Mouse (Mus musculus) hindbrain, embryonic 13.5 days (tissue): ENCODE data around the gene Rps9. TPM values are rescaled to one million over a fixed set of nuclear protein-coding genes. Genes with fewer than 3 reads are reported as not detected.
"Not testable (repeated sequence)": the region's sequence is repeated elsewhere in the genome, so short reads cannot be mapped to it uniquely, and the experiment has no call there.

Experiments used
- ATAC-seq: fragments of 200-750 bp; cut with Nextera tagmentation; 2 replicates; pipeline ENCODE4 v1.8.0; 2017; ENCODE audit warnings: moderate TSS enrichment; ENCODE audit not compliant: low FRiP score
- H3K27ac ChIP-seq: fragments of 300-500 bp; sonication (generic); 2 replicates; pipeline ENCODE4 v1.5.1; 2015; ENCODE audit warnings: inconsistent platforms, mild to moderate bottlenecking, moderate library complexity
- H3K27me3 ChIP-seq: fragments of 300-500 bp; sonication (generic); 2 replicates; pipeline ENCODE4 v1.6.1; 2015; ENCODE audit warnings: mild to moderate bottlenecking, inconsistent platforms
- H3K36me3 ChIP-seq: fragments of 300-500 bp; sonication (generic); 2 replicates; pipeline ENCODE4 v1.6.1; 2015; ENCODE audit warnings: mild to moderate bottlenecking, inconsistent platforms
- H3K4me1 ChIP-seq: fragments of 300-500 bp; sonication (generic); replicated peaks from 2 replicates; pipeline ENCODE4 v1.6.1; 2015; ENCODE audit warnings: inconsistent platforms
- H3K4me2 ChIP-seq: fragments of 300-500 bp; sonication (generic); 2 replicates; pipeline ENCODE4 v1.6.1; 2015; ENCODE audit warnings: inconsistent platforms, mild to moderate bottlenecking, moderate library complexity
- H3K4me3 ChIP-seq: fragments of 300-500 bp; sonication (generic); 2 replicates; pipeline ENCODE4 v1.5.1; 2015; ENCODE audit warnings: mild to moderate bottlenecking, inconsistent platforms
- H3K9ac ChIP-seq: fragments of 300-500 bp; sonication (generic); 2 replicates; pipeline ENCODE4 v1.6.1; 2015; ENCODE audit warnings: mild to moderate bottlenecking, inconsistent platforms
- H3K9me3 ChIP-seq: fragments of 300-500 bp; sonication (generic); 2 replicates; pipeline ENCODE4 v1.6.1; 2016; ENCODE audit warnings: inconsistent platforms
- WGBS: fragments of 180-500 bp; shearing (Covaris S2); methylation state at CpG from one replicate; pipeline ENCODE4 v1.1.7; 2015; 5-methylcytosine and 5-hydroxymethylcytosine counted together
- polyA plus RNA-seq: library from polyadenylated mRNA; unstranded; fragments of >200 nt; fragmentation: Nextera tagmentation; extraction: Ambion mirVana; gene quantifications from 2 replicates; pipeline ENCODE4 v1.2.1, GENCODE M21; 2015

Rps9 gene
- polyA plus RNA-seq, 1 experiment from 2014 or later: 980 TPM

GRCm38 (mm10) chr7:3705461-3705860, 1.7 kb downstream of the Rps9 start:
- ATAC-seq, H3K27ac ChIP-seq, H3K27me3 ChIP-seq: not testable (repeated sequence)

GRCm38 (mm10) chr7:3705911-3706310, 2.1 kb downstream of the Rps9 start:
- no peaks in the 10 kb centered on the region for H3K27me3 ChIP-seq
- no peak overlapping the region for H3K27ac ChIP-seq
- no peak for ATAC-seq
- peak overlapping the region; percentile 84 for H3K4me2 ChIP-seq
- peaks cover 22% of the 10 kb centered on the region for H3K4me1 ChIP-seq
- H3K4me3 ChIP-seq: peak overlapping the region; percentile 67
- peaks cover 27% of the 10 kb centered on the region for H3K36me3 ChIP-seq
- WGBS: 44% methylated on average over 6 of the region's 6 CpGs
- H3K9me3 ChIP-seq: no peaks in the 10 kb centered on the region
- H3K9ac ChIP-seq: peak overlapping the region; percentile 82

More at GRCm38 (mm10) chr7:3705461-3705860, 1.7 kb downstream of the Rps9 start:
- not testable (repeated sequence) for H3K9me3 ChIP-seq
- Histone ChIP-seq H3K4me2 (peak overlapping the region; percentile 84), H3K4me1 (peaks cover 22% of the 10 kb centered on the region), H3K9ac (peak overlapping the region; percentile 82), H3K4me3 (peak overlapping the region; percentile 67), H3K36me3 (peaks cover 32% of the 10 kb centered on the region)
- 4% methylated on average over 7 of the region's 7 CpGs for WGBS

GRCm38 (mm10) chr7:3706343-3706934, 2.6 kb downstream of the Rps9 start:
- Histone ChIP-seq H3K4me3 (peak overlapping the region; percentile 67), H3K9ac (peak overlapping the region; percentile 82)
- ATAC-seq: no peak

GRCm38 (mm10) chr7:3707027-3707426, 3.2 kb downstream of the Rps9 start:
- peaks cover 21% of the 10 kb centered on the region for H3K36me3 ChIP-seq
- no peak for ATAC-seq
- H3K4me2 ChIP-seq: peak overlapping the region; percentile 84; the same call in 1 of the 2 replicates
- H3K9ac ChIP-seq: peak overlapping the region; percentile 82; the same call in 1 of the 2 replicates
- H3K9me3 ChIP-seq: no peaks in the 10 kb centered on the region
- peaks cover 22% of the 10 kb centered on the region for H3K4me1 ChIP-seq
- no peak overlapping the region for H3K27ac ChIP-seq
- WGBS: 71% methylated on average over 4 of the region's 4 CpGs
- peak overlapping the region; percentile 67; the same call in 1 of the 2 replicates for H3K4me3 ChIP-seq
- H3K27me3 ChIP-seq: no peaks in the 10 kb centered on the region

More at GRCm38 (mm10) chr7:3706343-3706934, 2.6 kb downstream of the Rps9 start:
- H3K4me2 ChIP-seq: peak overlapping the region; percentile 84
- H3K27ac ChIP-seq: no peak overlapping the region
- WGBS: 57% methylated on average over 11 of the region's 11 CpGs
- H3K36me3 ChIP-seq: peaks cover 22% of the 10 kb centered on the region
- no peaks in the 10 kb centered on the region for H3K27me3 ChIP-seq
- H3K4me1 ChIP-seq: peaks cover 22% of the 10 kb centered on the region
- no peaks in the 10 kb centered on the region for H3K9me3 ChIP-seq

- H3K4me1 ChIP-seq: peaks cover 22% of the 10 kb centered on the region
- peaks cover 21% of the 10 kb centered on the region for H3K36me3 ChIP-seq
- H3K4me3 ChIP-seq: no peak overlapping the region
- no peaks in the 10 kb centered on the region for H3K9me3 ChIP-seq
- H3K4me2 ChIP-seq: no peak overlapping the region
- 25% methylated on average over 7 of the region's 7 CpGs for WGBS
- no peak overlapping the region for H3K27ac ChIP-seq
- no peaks in the 10 kb centered on the region for H3K27me3 ChIP-seq
- no peak overlapping the region for H3K9ac ChIP-seq
- no peak for ATAC-seq
Observed at GRCm38 (mm10) chr7:3707568-3708413, 4.0 kb downstream of the Rps9 start.

- H3K27ac ChIP-seq, H3K4me3 ChIP-seq, H3K4me2 ChIP-seq, ATAC-seq, H3K9me3 ChIP-seq, H3K27me3 ChIP-seq, H3K9ac ChIP-seq: not testable (repeated sequence)
- peaks cover 22% of the 10 kb centered on the region for H3K4me1 ChIP-seq
- peaks cover 21% of the 10 kb centered on the region for H3K36me3 ChIP-seq
- WGBS: 35% methylated on average over 5 of the region's 5 CpGs
Observed at GRCm38 (mm10) chr7:3708447-3708980, 4.7 kb downstream of the Rps9 start.

GRCm38 (mm10) chr7:3709000-3709399, 5.2 kb downstream of the Rps9 start:
- Histone ChIP-seq H3K27ac (no peak overlapping the region), H3K27me3 (no peaks in the 10 kb centered on the region), H3K4me2 (no peak overlapping the region), H3K36me3 (peaks cover 21% of the 10 kb centered on the region), H3K4me1 (peaks cover 22% of the 10 kb centered on the region), H3K9ac (no peak overlapping the region), H3K9me3 (no peaks in the 10 kb centered on the region), H3K4me3 (no peak overlapping the region)
- no peak for ATAC-seq
- WGBS: 79% methylated on average over 1 of the region's 1 CpGs

GRCm38 (mm10) chr7:3712264-3712942, 8.6 kb downstream of the Rps9 start:
- Histone ChIP-seq H3K4me2 (no peak overlapping the region), H3K27me3 (no peaks in the 10 kb centered on the region), H3K36me3 (peaks cover 3% of the 10 kb centered on the region; the same call in 1 of the 2 replicates), H3K27ac (no peak overlapping the region), H3K9ac (no peak overlapping the region), H3K4me1 (no peaks in the 10 kb centered on the region), H3K9me3 (no peaks in the 10 kb centered on the region), H3K4me3 (no peak overlapping the region)
- 37% methylated on average over 5 of the region's 5 CpGs for WGBS
- ATAC-seq: no peak

- no peak for ATAC-seq
- H3K4me3 ChIP-seq: no peak overlapping the region
- H3K9ac ChIP-seq: no peak overlapping the region
- H3K9me3 ChIP-seq: no peaks in the 10 kb centered on the region
- no peak overlapping the region for H3K27ac ChIP-seq
- 61% methylated on average over 1 of the region's 1 CpGs for WGBS
- H3K36me3 ChIP-seq: no peaks in the 10 kb centered on the region
- H3K4me2 ChIP-seq: no peak overlapping the region
- H3K4me1 ChIP-seq: no peaks in the 10 kb centered on the region
- no peaks in the 10 kb centered on the region for H3K27me3 ChIP-seq
Observed at GRCm38 (mm10) chr7:3715249-3715648, 11.5 kb downstream of the Rps9 start.

- H3K27me3 ChIP-seq, H3K4me1 ChIP-seq, H3K4me3 ChIP-seq, H3K9me3 ChIP-seq, H3K9ac ChIP-seq, ATAC-seq, H3K36me3 ChIP-seq, H3K27ac ChIP-seq, H3K4me2 ChIP-seq: not testable (repeated sequence)
- WGBS: 50% methylated on average over 1 of the region's 3 CpGs
Observed at GRCm38 (mm10) chr7:3720268-3720667, 16.5 kb downstream of the Rps9 start, which contains the start of gene Pirb. Pirb (minus strand) TSS chr7:3720391.

- not testable (repeated sequence) for H3K4me2 ChIP-seq, H3K4me3 ChIP-seq, H3K9me3 ChIP-seq, ATAC-seq, H3K4me1 ChIP-seq, H3K27me3 ChIP-seq, H3K36me3 ChIP-seq, H3K9ac ChIP-seq, H3K27ac ChIP-seq
Observed at GRCm38 (mm10) chr7:3725459-3725858, 21.7 kb downstream of the Rps9 start.

GRCm38 (mm10) chr7:3732675-3733074, 28.9 kb downstream of the Rps9 start:
- ATAC-seq, H3K27ac ChIP-seq, H3K4me2 ChIP-seq, H3K27me3 ChIP-seq, H3K4me1 ChIP-seq, H3K36me3 ChIP-seq, H3K9ac ChIP-seq, H3K4me3 ChIP-seq, H3K9me3 ChIP-seq: not testable (repeated sequence)
- WGBS: no CpG with 5 or more reads among the region's 1 CpGs
